Mouse (Mus musculus) CH12.LX (cell line): Measurements from ENCODE around the gene Ap2a2. TPM values are rescaled to one million over a fixed set of nuclear protein-coding genes. Genes with fewer than 3 reads are reported as not detected.

Experiments used
- DNase-seq: peaks from one replicate; pipeline ENCODE4 v3.0.0-alpha.2; 2013; ENCODE audit errors: extremely low read depth
- H3K27ac ChIP-seq: 2 replicates; pipeline ENCODE4 v1.5.1; 2012; ENCODE audit warnings: low read depth, mild to moderate bottlenecking, control low read depth, moderate library complexity; ENCODE audit not compliant: insufficient read depth
- H3K27me3 ChIP-seq: replicated peaks from 2 replicates; pipeline ENCODE3; 2012; ENCODE audit warnings: inconsistent platforms
- H3K36me3 ChIP-seq, 2 experiments: replicated peaks in 1 of 2; 2 replicates each; pipeline versions ENCODE3 to v1.6.1; 2012; ENCODE audit warnings: inconsistent platforms in 1 of 2, low read length in 1 of 2, mild to moderate bottlenecking in 1 of 2, mixed read lengths in 1 of 2, moderate library complexity in 1 of 2; ENCODE audit not compliant: control insufficient read depth in 1 of 2, insufficient read depth in 1 of 2
- H3K4me1 ChIP-seq, 2 experiments: 2 replicates each; pipeline ENCODE4 v1.6.1; 2012; ENCODE audit warnings: inconsistent platforms in 1 of 2, moderate library complexity in 1 of 2; ENCODE audit not compliant: insufficient read depth in 2 of 2, control insufficient read depth in 1 of 2
- H3K4me2 ChIP-seq: 2 replicates; pipeline ENCODE4 v1.6.1; 2012; ENCODE audit warnings: low read depth, mild to moderate bottlenecking, control low read depth; ENCODE audit not compliant: poor library complexity, insufficient read depth, severe bottlenecking
- H3K4me3 ChIP-seq, 3 experiments: fragments of 150-350 bp in 1 of 3; sonication (generic) in 1 of 3; replicated peaks in 1 of 3; 2 replicates each; pipeline versions ENCODE3 to v1.5.1; 2011 to 2012; ENCODE audit warnings: low read depth in 2 of 3, low read length in 2 of 3, mild to moderate bottlenecking in 2 of 3, moderate library complexity in 2 of 3, control low read depth in 1 of 3, improper control_type of control experiment in 1 of 3, inconsistent platforms in 1 of 3, mixed read lengths in 1 of 3; ENCODE audit not compliant: poor library complexity in 1 of 3
- H3K79me2 ChIP-seq: replicated peaks from 2 replicates; pipeline ENCODE4 v1.6.1; 2012; ENCODE audit warnings: mild to moderate bottlenecking, moderate library complexity; ENCODE audit not compliant: control insufficient read depth, poor library complexity, insufficient read depth, severe bottlenecking; ENCODE audit errors: extremely low read depth
- H3K9ac ChIP-seq: 2 replicates; pipeline ENCODE4 v1.6.1; 2012; ENCODE audit warnings: low read depth, mild to moderate bottlenecking, control low read depth, moderate library complexity; ENCODE audit not compliant: insufficient read depth
- H3K9me3 ChIP-seq: replicated peaks from 2 replicates; pipeline ENCODE3; 2012; ENCODE audit warnings: low read length, inconsistent platforms, mixed read lengths
- CTCF ChIP-seq, 2 experiments: IDR thresholded peaks in 1 of 2; conservative IDR thresholded peaks in 1 of 2; 2 replicates each; pipeline ENCODE4 v1.5.1; 2011 to 2012; ENCODE audit warnings: low read depth in 2 of 2, low read length in 2 of 2, improper control_type of control experiment in 1 of 2, inconsistent platforms in 1 of 2, mild to moderate bottlenecking in 1 of 2, moderate library complexity in 1 of 2
- ELF1 ChIP-seq: IDR thresholded peaks from 2 replicates; pipeline ENCODE4 v1.6.1; 2014; ENCODE audit warnings: low read depth, mild to moderate bottlenecking, inconsistent platforms, low read length, improper control_type of control experiment
- ETS1 ChIP-seq: conservative IDR thresholded peaks from 2 replicates; pipeline ENCODE4 v1.6.1; 2012; ENCODE audit warnings: low read depth, mild to moderate bottlenecking, inconsistent platforms, low read length, improper control_type of control experiment, moderate library complexity
- GABPA ChIP-seq: IDR thresholded peaks from 2 replicates; pipeline ENCODE4 v1.6.1; 2012; ENCODE audit warnings: low read depth, low read length, improper control_type of control experiment, inconsistent platforms; ENCODE audit not compliant: insufficient replicate concordance
- IRF4 ChIP-seq: IDR thresholded peaks from 2 replicates; pipeline ENCODE4 v1.6.1; 2014; ENCODE audit warnings: low read depth, mild to moderate bottlenecking, inconsistent platforms, low read length, improper control_type of control experiment
- MAZ ChIP-seq: IDR thresholded peaks from 2 replicates; pipeline ENCODE4 v1.6.1; 2012; ENCODE audit warnings: low read depth, mild to moderate bottlenecking, inconsistent platforms, low read length, improper control_type of control experiment, moderate library complexity
- MEF2A ChIP-seq: IDR thresholded peaks from 2 replicates; pipeline ENCODE4 v1.6.1; 2014; ENCODE audit warnings: low read depth, mild to moderate bottlenecking, inconsistent platforms, low read length, improper control_type of control experiment, borderline replicate concordance
- MYC ChIP-seq: IDR thresholded peaks from 2 replicates; pipeline ENCODE4 v1.6.1; 2011; ENCODE audit warnings: low read depth, mild to moderate bottlenecking, improper control_type of control experiment, low read length
- NRF1 ChIP-seq: IDR thresholded peaks from 2 replicates; pipeline ENCODE4 v1.6.1; 2014; ENCODE audit warnings: low read depth, mild to moderate bottlenecking, inconsistent platforms, low read length, improper control_type of control experiment, moderate library complexity
- RAD21 ChIP-seq: IDR thresholded peaks from 2 replicates; pipeline ENCODE4 v1.6.1; 2011; ENCODE audit warnings: low read depth, mild to moderate bottlenecking, low read length, improper control_type of control experiment, moderate library complexity
- RCOR1 ChIP-seq: conservative IDR thresholded peaks from 2 replicates; pipeline ENCODE4 v1.6.1; 2012; ENCODE audit warnings: low read depth, mild to moderate bottlenecking, inconsistent platforms, low read length, improper control_type of control experiment
- SMC3 ChIP-seq: IDR thresholded peaks from 2 replicates; pipeline ENCODE4 v1.6.1; 2011; ENCODE audit warnings: low read depth, low read length, improper control_type of control experiment
- TBP ChIP-seq: conservative IDR thresholded peaks from 2 replicates; pipeline ENCODE4 v1.6.1; 2011; ENCODE audit warnings: low read depth, low read length, improper control_type of control experiment
- USF2 ChIP-seq: conservative IDR thresholded peaks from 2 replicates; pipeline ENCODE4 v1.6.1; 2011; ENCODE audit warnings: low read depth, low read length, improper control_type of control experiment
- ZC3H11A ChIP-seq: IDR thresholded peaks from 2 replicates; pipeline ENCODE4 v1.6.1; 2012; ENCODE audit warnings: low read depth, mild to moderate bottlenecking, inconsistent platforms, low read length, improper control_type of control experiment
- ZMIZ1 ChIP-seq: IDR thresholded peaks from 2 replicates; pipeline ENCODE4 v1.6.1; 2012; ENCODE audit warnings: low read depth, mild to moderate bottlenecking, inconsistent platforms, low read length, improper control_type of control experiment
- ZNF384 ChIP-seq: IDR thresholded peaks from 2 replicates; pipeline ENCODE4 v1.6.1; 2012; ENCODE audit warnings: low read depth, low read length, improper control_type of control experiment, inconsistent platforms
- dilution Hi-C: fragments of 300-500 bp; cut with MboI; formaldehyde crosslinking; loops from 2 replicates; pipeline ENCODE4 v1.14.3; 2020; ENCODE audit warnings: low sequenced_read_pairs; ENCODE audit not compliant: extremely low pct_unique_long_range_greater_than_20kb, extremely low pct_ligation_motif_present
- in situ Hi-C: fragments of 300-500 bp; cut with MboI; formaldehyde crosslinking; loops from 3 replicates; pipeline ENCODE4 v1.14.3; 2019; ENCODE audit warnings: low sequenced_read_pairs, low pct_ligation_motif_present, low pct_unique_long_range_greater_than_20kb, mixed read lengths
- polyA plus RNA-seq: library from polyadenylated mRNA; unstranded; fragments of >175 nt; gene quantifications from 2 replicates; pipeline ENCODE4 v1.2.1, GENCODE M21; 2012; ENCODE audit warnings: low read depth; ENCODE audit not compliant: insufficient read length
- total RNA-seq, 2 experiments: library from RNA; depleted of rRNA; stranded (reverse); fragments of 300-350 nt in 1 of 2; fragments of >200 nt in 1 of 2; gene quantifications; 2 replicates each; pipeline ENCODE4 v1.2.3; 2012 to 2014

Ap2a2 gene
- total and polyA plus RNA-seq, 3 experiments: 30.0 to 50.7 (median 43.1) TPM

- no peaks in the 10 kb centered on the region for H3K9me3 ChIP-seq
- no peak for TF ChIP-seq MEF2A
- TF ChIP-seq MAZ: no peak
- no peak for TF ChIP-seq RAD21
- TF ChIP-seq CTCF (conservative IDR thresholded peaks at IDR 0.05 in 1 of 2, IDR thresholded peaks at IDR 0.05 in 1 of 2; ENCODE audit: low read depth in 2 of 2, low read length in 2 of 2): no peak
- TF ChIP-seq IRF4: no peak
- no peak for TF ChIP-seq GABPA
- TF ChIP-seq RCOR1: no peak
- TF ChIP-seq ZMIZ1: no peak
- TF ChIP-seq TBP: no peak
- no peak for TF ChIP-seq NRF1
- TF ChIP-seq MYC: no peak
- no peak for TF ChIP-seq ZNF384
- TF ChIP-seq USF2: no peak
- no peak for TF ChIP-seq ETS1
- TF ChIP-seq ZC3H11A: no peak
- TF ChIP-seq, all 38 proteins: peak for 0
- H3K27ac ChIP-seq: no peak overlapping the region
- in situ Hi-C loops (no loop called here), dilution Hi-C loops (no loop called here)
- no peak overlapping the region for H3K4me2 ChIP-seq
- H3K9ac ChIP-seq: no peak overlapping the region
- no peak for DNase-seq
- no peaks in the 10 kb centered on the region for H3K79me2 ChIP-seq
- H3K27me3 ChIP-seq: peaks cover 78% of the 10 kb centered on the region
- H3K4me1 ChIP-seq: peaks cover 0 to 2% of the 10 kb centered on the region in 2 experiments; a peak in 1 of 4 replicates
- H3K4me3 ChIP-seq: no peak overlapping the region
- no peaks in the 10 kb centered on the region for H3K36me3 ChIP-seq
Measured at GRCm38 (mm10) chr7:141647083-141647482, 85.1 kb downstream of the Ap2a2 start.

DNA sequence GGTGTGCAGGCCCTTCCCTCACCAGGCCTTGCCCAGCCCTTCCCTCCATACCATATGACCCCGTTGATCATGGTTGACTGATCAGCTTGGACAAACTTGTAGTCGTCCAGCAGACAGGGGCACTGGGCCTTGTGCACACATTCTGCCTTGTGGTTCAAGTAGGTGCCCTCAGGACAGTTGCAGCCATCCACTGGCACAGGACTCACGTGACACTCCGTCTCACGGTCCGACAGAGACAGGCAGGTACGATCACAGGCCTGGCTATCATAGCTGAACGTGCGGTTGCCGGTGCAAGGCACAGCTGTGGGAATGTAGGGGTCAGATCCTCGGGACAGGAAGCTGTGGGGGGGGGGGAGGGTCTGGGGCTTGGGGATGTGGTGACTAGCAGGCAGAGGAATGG, 85.8 kb downstream of the Ap2a2 start:
- no peak overlapping the region for H3K4me2 ChIP-seq
- no peak overlapping the region for H3K27ac ChIP-seq
- no peaks in the 10 kb centered on the region for H3K36me3 ChIP-seq
- in situ Hi-C loops: no loop called here
- TF ChIP-seq ELF1: no peak
- no peak for TF ChIP-seq SMC3
- TF ChIP-seq TBP: no peak
- no peak for TF ChIP-seq CTCF (conservative IDR thresholded peaks at IDR 0.05 in 1 of 2, IDR thresholded peaks at IDR 0.05 in 1 of 2; ENCODE audit: low read depth in 2 of 2, low read length in 2 of 2)
- no peak for TF ChIP-seq USF2
- H3K9ac ChIP-seq: no peak overlapping the region
- dilution Hi-C loops: no loop called here
- H3K9me3 ChIP-seq: no peaks in the 10 kb centered on the region
- DNase-seq: no peak
- peaks cover 0 to 2% of the 10 kb centered on the region in 2 experiments; a peak in 1 of 4 replicates for H3K4me1 ChIP-seq
- H3K27me3 ChIP-seq: peaks cover 77% of the 10 kb centered on the region
- H3K4me3 ChIP-seq: no peak overlapping the region
- H3K79me2 ChIP-seq: no peaks in the 10 kb centered on the region
